Mouse (Mus musculus): ENCODE data around the gene Chka. TPM values are rescaled to one million over a fixed set of nuclear protein-coding genes. Genes with fewer than 3 reads are reported as not detected.

The Chka gene
- polyA plus RNA-seq, 1 experiment from 2014 or later, result 68.1 TPM

GRCm38 (mm10) chr19:3907876-3908660 is 56.5 kb downstream of the Chka start:
- Histone ChIP-seq H3K4me1 (peaks cover 49% of the 10 kb centered on the region), H3K36me3 (peaks cover 34% of the 10 kb centered on the region), H3K27ac (no peak overlapping the region), H3K9me3 (no peaks in the 10 kb centered on the region), H3K4me2 (peak overlapping the region; percentile 76), H3K4me3 (no peak overlapping the region), H3K9ac (no peak overlapping the region), H3K27me3 (no peaks in the 10 kb centered on the region)
- 72% methylated on average over 8 of the region's 8 CpGs for WGBS
- ATAC-seq (ENCODE audit: borderline replicate concordance, extremely low read depth, low FRiP score, low TSS enrichment), result no peak

DNA sequence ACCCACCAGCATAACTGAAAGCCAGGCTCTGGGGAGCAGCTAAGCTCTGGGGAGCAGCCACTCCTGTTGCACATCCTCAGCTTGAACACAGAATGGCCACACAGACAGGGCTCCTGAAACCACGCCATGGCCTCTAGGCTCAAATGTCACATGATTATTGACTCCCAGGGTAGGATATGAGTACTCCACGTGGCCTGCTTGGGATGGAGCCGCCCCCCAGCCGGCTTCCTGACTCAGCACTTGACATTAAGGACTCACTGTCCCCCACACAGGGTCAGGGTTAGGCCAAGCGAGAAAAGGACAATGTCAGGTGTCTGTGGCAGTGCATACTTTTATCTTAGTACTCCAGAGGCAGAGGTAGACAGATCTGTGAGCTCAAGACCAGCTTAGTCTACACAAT is 58.6 kb downstream of the Chka start:
- Histone ChIP-seq H3K27ac (no peak overlapping the region), H3K36me3 (peaks cover 22% of the 10 kb centered on the region), H3K4me1 (peaks cover 36% of the 10 kb centered on the region), H3K9me3 (no peaks in the 10 kb centered on the region), H3K9ac (no peak overlapping the region), H3K4me3 (no peak overlapping the region), H3K4me2 (no peak overlapping the region), H3K27me3 (no peaks in the 10 kb centered on the region)
- ATAC-seq (ENCODE audit: borderline replicate concordance, extremely low read depth, low FRiP score, low TSS enrichment), result no peak
- 74% methylated on average over 5 of the region's 5 CpGs for WGBS

- peak; percentile 96 for ATAC-seq (ENCODE audit: borderline replicate concordance, extremely low read depth, low FRiP score, low TSS enrichment)
- Histone ChIP-seq H3K9ac (peak within 1 kb of the TSS; percentile 60), H3K9me3 (no peaks in the 10 kb centered on the region), H3K4me1 (peaks cover 20% of the 10 kb centered on the region), H3K27ac (peak within 1 kb of the TSS; percentile 86), H3K4me3 (peak within 1 kb of the TSS; percentile 64), H3K36me3 (peaks cover 22% of the 10 kb centered on the region), H3K4me2 (peak within 1 kb of the TSS; percentile 73), H3K27me3 (no peaks in the 10 kb centered on the region)
- WGBS, result under 1% methylated on average over 43 of the region's 43 CpGs
These were observed 61.0 kb downstream of the Chka start, which contains the start of gene Ndufs8 for GRCm38 (mm10) chr19:3912337-3913204. Gene Ndufs8, minus strand, starts transcription at chr19:3912774.

- WGBS, result 83% methylated on average over 8 of the region's 8 CpGs
- Histone ChIP-seq H3K27ac (no peak overlapping the region), H3K4me1 (peaks cover 15% of the 10 kb centered on the region), H3K4me3 (peak overlapping the region; percentile 64), H3K9ac (peak overlapping the region; percentile 48), H3K9me3 (no peaks in the 10 kb centered on the region), H3K4me2 (peak overlapping the region; percentile 73), H3K27me3 (no peaks in the 10 kb centered on the region), H3K36me3 (peaks cover 18% of the 10 kb centered on the region)
- no peak for ATAC-seq (ENCODE audit: borderline replicate concordance, extremely low read depth, low FRiP score, low TSS enrichment)
These were observed 62.1 kb downstream of the Chka start for GRCm38 (mm10) chr19:3913692-3914091.

DNA sequence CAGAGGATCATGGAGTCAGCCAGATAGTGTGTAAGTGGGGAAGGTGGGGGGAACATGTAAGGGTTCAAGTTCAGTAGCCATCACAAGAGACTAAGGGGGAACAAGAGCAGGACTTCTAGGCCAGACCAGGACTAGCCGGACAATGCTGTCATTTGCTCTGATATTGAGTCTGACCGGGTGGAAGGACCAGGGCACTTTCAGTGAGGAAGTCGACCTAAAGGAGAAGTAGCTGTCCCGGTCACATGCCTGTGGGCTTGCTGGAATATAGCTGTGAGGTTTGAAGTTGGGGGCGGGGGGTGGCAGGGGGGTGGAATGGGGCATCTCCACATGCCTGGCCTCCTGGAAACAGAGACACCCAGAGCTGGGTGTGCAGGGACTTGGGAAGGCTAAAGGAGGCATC is 63.0 kb downstream of the Chka start:
- no peak for ATAC-seq (ENCODE audit: borderline replicate concordance, extremely low read depth, low FRiP score, low TSS enrichment)
- H3K4me2 ChIP-seq, result no peak overlapping the region
- H3K27me3 ChIP-seq, result no peaks in the 10 kb centered on the region
- H3K27ac ChIP-seq, result no peak overlapping the region; the same call in 1 of the 2 replicates
- H3K9me3 ChIP-seq, result no peaks in the 10 kb centered on the region
- H3K4me3 ChIP-seq, result no peak overlapping the region
- WGBS, result 84% methylated on average over 5 of the region's 5 CpGs
- no peak overlapping the region for H3K9ac ChIP-seq
- H3K36me3 ChIP-seq, result peaks cover 10% of the 10 kb centered on the region
- H3K4me1 ChIP-seq, result peaks cover 15% of the 10 kb centered on the region

- Histone ChIP-seq H3K4me3 (no peak overlapping the region), H3K4me1 (peaks cover 10% of the 10 kb centered on the region), H3K36me3 (no peaks in the 10 kb centered on the region), H3K27ac (no peak overlapping the region), H3K9ac (no peak overlapping the region), H3K9me3 (no peaks in the 10 kb centered on the region), H3K27me3 (no peaks in the 10 kb centered on the region), H3K4me2 (no peak overlapping the region)
- no peak for ATAC-seq (ENCODE audit: borderline replicate concordance, extremely low read depth, low FRiP score, low TSS enrichment)
- 65% methylated on average over 11 of the region's 11 CpGs for WGBS
These were observed 65.2 kb downstream of the Chka start for GRCm38 (mm10) chr19:3916727-3917126.

DNA sequence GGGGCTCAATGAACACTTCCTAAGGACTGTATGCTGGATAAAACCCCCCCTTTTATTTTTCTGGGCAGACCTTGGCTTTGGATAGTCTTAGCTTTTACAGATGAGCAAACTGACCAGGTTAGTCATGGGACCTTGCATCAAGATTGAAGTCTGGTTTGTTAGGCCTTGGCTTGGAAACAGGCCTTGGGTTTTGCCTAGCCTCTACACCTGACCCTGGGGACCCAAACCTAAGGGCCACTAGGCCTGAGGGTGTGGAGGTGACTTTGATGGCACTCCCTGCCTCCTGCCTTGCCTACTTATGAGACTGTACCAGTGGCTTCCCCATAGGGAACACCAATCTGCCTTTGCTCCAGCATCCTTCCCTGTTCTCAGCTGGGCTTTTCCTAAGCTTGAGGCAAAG is 68.4 kb downstream of the Chka start:
- no peaks in the 10 kb centered on the region for H3K36me3 ChIP-seq
- no peak overlapping the region for H3K4me2 ChIP-seq
- H3K4me3 ChIP-seq, result no peak overlapping the region
- no peak overlapping the region for H3K27ac ChIP-seq
- ATAC-seq (ENCODE audit: borderline replicate concordance, extremely low read depth, low FRiP score, low TSS enrichment), result no peak
- peaks cover 18% of the 10 kb centered on the region for H3K4me1 ChIP-seq
- no peak overlapping the region for H3K9ac ChIP-seq
- no peaks in the 10 kb centered on the region for H3K27me3 ChIP-seq
- H3K9me3 ChIP-seq, result no peaks in the 10 kb centered on the region

GRCm38 (mm10) chr19:3922661-3923371 is 71.2 kb downstream of the Chka start:
- Histone ChIP-seq H3K4me1 (peaks cover 27% of the 10 kb centered on the region), H3K4me2 (no peak overlapping the region), H3K4me3 (no peak overlapping the region), H3K9ac (no peak overlapping the region), H3K27me3 (no peaks in the 10 kb centered on the region), H3K36me3 (no peaks in the 10 kb centered on the region), H3K9me3 (no peaks in the 10 kb centered on the region), H3K27ac (peak overlapping the region; percentile 38; the same call in 1 of the 2 replicates)
- WGBS, result 44% methylated on average over 10 of the region's 10 CpGs
- ATAC-seq (ENCODE audit: borderline replicate concordance, extremely low read depth, low FRiP score, low TSS enrichment), result no peak

- H3K4me2 ChIP-seq, result no peak overlapping the region
- no peak overlapping the region for H3K9ac ChIP-seq
- no peaks in the 10 kb centered on the region for H3K27me3 ChIP-seq
- H3K4me3 ChIP-seq, result no peak overlapping the region
- no peaks in the 10 kb centered on the region for H3K36me3 ChIP-seq
- no peak for ATAC-seq (ENCODE audit: borderline replicate concordance, extremely low read depth, low FRiP score, low TSS enrichment)
- 33% methylated on average over 13 of the region's 13 CpGs for WGBS
- H3K27ac ChIP-seq, result peak overlapping the region; percentile 38
- peaks cover 27% of the 10 kb centered on the region for H3K4me1 ChIP-seq
- no peaks in the 10 kb centered on the region for H3K9me3 ChIP-seq
These were observed 72.0 kb downstream of the Chka start for GRCm38 (mm10) chr19:3923586-3923985.

- Histone ChIP-seq H3K27me3 (no peaks in the 10 kb centered on the region), H3K9ac (no peak overlapping the region), H3K9me3 (no peaks in the 10 kb centered on the region), H3K4me2 (no peak overlapping the region), H3K4me3 (no peak overlapping the region), H3K36me3 (no peaks in the 10 kb centered on the region), H3K27ac (peak overlapping the region; percentile 38), H3K4me1 (peaks cover 33% of the 10 kb centered on the region)
- ATAC-seq (ENCODE audit: borderline replicate concordance, extremely low read depth, low FRiP score, low TSS enrichment), result no peak
- WGBS, result 74% methylated on average over 8 of the region's 8 CpGs
These were observed 72.6 kb downstream of the Chka start for GRCm38 (mm10) chr19:3924190-3924589.

DNA sequence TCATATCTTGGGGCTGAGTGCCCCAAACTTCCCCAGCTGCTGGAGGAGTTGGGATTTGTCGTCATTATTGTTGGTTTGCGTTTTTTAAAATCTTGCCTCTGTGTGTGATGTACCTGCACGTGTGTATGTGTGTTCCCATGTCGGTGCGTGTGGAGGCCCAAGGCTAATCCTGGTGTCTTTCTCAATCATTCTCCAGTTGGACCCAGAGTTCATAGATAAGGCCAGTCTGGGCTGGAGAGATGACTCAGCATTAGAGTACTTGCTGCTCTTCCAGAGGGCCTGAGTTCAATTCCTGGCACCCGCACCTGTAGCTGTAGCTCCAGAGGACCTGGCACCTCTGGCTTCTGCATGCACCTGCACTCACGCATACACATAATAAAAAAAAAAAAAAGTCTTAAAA is 73.3 kb downstream of the Chka start:
- Histone ChIP-seq H3K4me1 (peaks cover 40% of the 10 kb centered on the region), H3K36me3 (no peaks in the 10 kb centered on the region), H3K4me2 (no peak overlapping the region), H3K27ac (no peak overlapping the region), H3K27me3 (no peaks in the 10 kb centered on the region), H3K9ac (no peak overlapping the region), H3K4me3 (no peak overlapping the region), H3K9me3 (no peaks in the 10 kb centered on the region)
- 95% methylated on average over 7 of the region's 7 CpGs for WGBS
- no peak for ATAC-seq (ENCODE audit: borderline replicate concordance, extremely low read depth, low FRiP score, low TSS enrichment)

Measured in lung, embryonic 15.5 days (tissue).